Mouse (Mus musculus): Measurements from ENCODE around the gene Drosha. TPM values are rescaled to one million over a fixed set of nuclear protein-coding genes. Genes with fewer than 3 reads are reported as not detected.

Drosha gene
- total and polyA plus RNA-seq, 2 experiments from 2014 or later = 43.9 to 47.3 TPM

- WGBS = 73% methylated on average over 8 of the region's 8 CpGs
- no peak overlapping the region for H3K27ac ChIP-seq (ENCODE audit: low read depth, low read length)
- H3K9ac ChIP-seq = no peak overlapping the region
- H3K4me2 ChIP-seq (ENCODE audit: low read depth) = no peak overlapping the region
- no peaks in the 10 kb centered on the region for H3K4me1 ChIP-seq (ENCODE audit: insufficient read depth)
- DNase-seq (no peak), ATAC-seq (no peak)
- peaks cover 30% of the 10 kb centered on the region for H3K36me3 ChIP-seq (ENCODE audit: insufficient read depth)
- no peaks in the 10 kb centered on the region for H3K27me3 ChIP-seq (ENCODE audit: insufficient read depth, low read length)
- no peak overlapping the region for H3K4me3 ChIP-seq (ENCODE audit: low read depth, low read length)
- H3K9me3 ChIP-seq (ENCODE audit: low read length) = no peaks in the 10 kb centered on the region
- no peak for TF ChIP-seq CTCF (IDR thresholded peaks at IDR 0.05; ENCODE audit: low read depth)
These were observed 42.7 kb downstream of the Drosha start for GRCm38 (mm10) chr15:12867269-12867668.

- Histone ChIP-seq H3K4me1 (ENCODE audit: insufficient read depth) (no peaks in the 10 kb centered on the region), H3K27me3 (ENCODE audit: insufficient read depth, low read length) (no peaks in the 10 kb centered on the region), H3K9ac (no peak overlapping the region), H3K9me3 (ENCODE audit: low read length) (no peaks in the 10 kb centered on the region), H3K27ac (ENCODE audit: low read depth, low read length) (no peak overlapping the region), H3K36me3 (ENCODE audit: insufficient read depth) (peaks cover 33% of the 10 kb centered on the region; the same call in 1 of the 2 replicates), H3K4me2 (ENCODE audit: low read depth) (no peak overlapping the region), H3K4me3 (ENCODE audit: low read depth, low read length) (no peak overlapping the region)
- no peak for TF ChIP-seq CTCF (IDR thresholded peaks at IDR 0.05; ENCODE audit: low read depth)
- WGBS = 40% methylated on average over 18 of the region's 18 CpGs
- no peak for ATAC-seq
- DNase-seq = peak; percentile 55
These were observed 51.0 kb downstream of the Drosha start for GRCm38 (mm10) chr15:12875442-12876176.

GRCm38 (mm10) chr15:12876266-12876665 lies 51.7 kb downstream of the Drosha start:
- 59% methylated on average over 2 of the region's 2 CpGs for WGBS
- no peak overlapping the region for H3K9ac ChIP-seq
- H3K4me2 ChIP-seq (ENCODE audit: low read depth) = no peak overlapping the region
- ATAC-seq (peak; percentile 23; the same call in 1 of the 2 replicates), DNase-seq (no peak)
- no peaks in the 10 kb centered on the region for H3K9me3 ChIP-seq (ENCODE audit: low read length)
- H3K4me3 ChIP-seq (ENCODE audit: low read depth, low read length) = no peak overlapping the region
- peaks cover 33% of the 10 kb centered on the region; the same call in 1 of the 2 replicates for H3K36me3 ChIP-seq (ENCODE audit: insufficient read depth)
- no peaks in the 10 kb centered on the region for H3K4me1 ChIP-seq (ENCODE audit: insufficient read depth)
- no peak for TF ChIP-seq CTCF (IDR thresholded peaks at IDR 0.05; ENCODE audit: low read depth)
- no peak overlapping the region for H3K27ac ChIP-seq (ENCODE audit: low read depth, low read length)
- no peaks in the 10 kb centered on the region for H3K27me3 ChIP-seq (ENCODE audit: insufficient read depth, low read length)

- no peaks in the 10 kb centered on the region for H3K9me3 ChIP-seq (ENCODE audit: low read length)
- peaks cover 35% of the 10 kb centered on the region for H3K36me3 ChIP-seq (ENCODE audit: insufficient read depth)
- no peak overlapping the region for H3K27ac ChIP-seq (ENCODE audit: low read depth, low read length)
- WGBS = 94% methylated on average over 4 of the region's 4 CpGs
- DNase-seq = no peak
- TF ChIP-seq CTCF (IDR thresholded peaks at IDR 0.05; ENCODE audit: low read depth) = no peak
- no peak for ATAC-seq
- H3K4me1 ChIP-seq (ENCODE audit: insufficient read depth) = no peaks in the 10 kb centered on the region
- H3K27me3 ChIP-seq (ENCODE audit: insufficient read depth, low read length) = no peaks in the 10 kb centered on the region
- H3K4me3 ChIP-seq (ENCODE audit: low read depth, low read length) = no peak overlapping the region
- no peak overlapping the region for H3K4me2 ChIP-seq (ENCODE audit: low read depth)
- no peak overlapping the region for H3K9ac ChIP-seq
These were observed 52.3 kb downstream of the Drosha start for GRCm38 (mm10) chr15:12876881-12877280.

- peaks cover 45% of the 10 kb centered on the region for H3K36me3 ChIP-seq (ENCODE audit: insufficient read depth)
- H3K4me1 ChIP-seq (ENCODE audit: insufficient read depth) = no peaks in the 10 kb centered on the region
- 65% methylated on average over 12 of the region's 12 CpGs for WGBS
- no peak for DNase-seq
- no peaks in the 10 kb centered on the region for H3K9me3 ChIP-seq (ENCODE audit: low read length)
- ATAC-seq = no peak
- no peak overlapping the region for H3K27ac ChIP-seq (ENCODE audit: low read depth, low read length)
- TF ChIP-seq CTCF (IDR thresholded peaks at IDR 0.05; ENCODE audit: low read depth) = no peak
- H3K9ac ChIP-seq = no peak overlapping the region
- H3K4me2 ChIP-seq (ENCODE audit: low read depth) = no peak overlapping the region
- H3K27me3 ChIP-seq (ENCODE audit: insufficient read depth, low read length) = no peaks in the 10 kb centered on the region
- no peak overlapping the region for H3K4me3 ChIP-seq (ENCODE audit: low read depth, low read length)
These were observed 53.3 kb downstream of the Drosha start for GRCm38 (mm10) chr15:12877934-12878333.

- H3K36me3 ChIP-seq (ENCODE audit: insufficient read depth) = peaks cover 52% of the 10 kb centered on the region
- H3K9ac ChIP-seq = no peak overlapping the region
- no peak overlapping the region for H3K4me3 ChIP-seq (ENCODE audit: low read depth, low read length)
- H3K4me1 ChIP-seq (ENCODE audit: insufficient read depth) = no peaks in the 10 kb centered on the region
- H3K4me2 ChIP-seq (ENCODE audit: low read depth) = no peak overlapping the region
- ATAC-seq (no peak), DNase-seq (peak; percentile 22)
- WGBS = 83% methylated on average over 9 of the region's 9 CpGs
- peak; percentile 23; the same call in 1 of the 2 replicates for TF ChIP-seq CTCF (IDR thresholded peaks at IDR 0.05; ENCODE audit: low read depth)
- H3K27ac ChIP-seq (ENCODE audit: low read depth, low read length) = no peak overlapping the region
- H3K9me3 ChIP-seq (ENCODE audit: low read length) = no peaks in the 10 kb centered on the region
- H3K27me3 ChIP-seq (ENCODE audit: insufficient read depth, low read length) = no peaks in the 10 kb centered on the region
These were observed 54.0 kb downstream of the Drosha start for GRCm38 (mm10) chr15:12878581-12878980.

- no peak overlapping the region for H3K4me3 ChIP-seq (ENCODE audit: low read depth, low read length)
- 92% methylated on average over 8 of the region's 8 CpGs for WGBS
- H3K27ac ChIP-seq (ENCODE audit: low read depth, low read length) = no peak overlapping the region
- H3K9me3 ChIP-seq (ENCODE audit: low read length) = no peaks in the 10 kb centered on the region
- DNase-seq = no peak
- no peaks in the 10 kb centered on the region for H3K4me1 ChIP-seq (ENCODE audit: insufficient read depth)
- no peak for ATAC-seq
- no peak for TF ChIP-seq CTCF (IDR thresholded peaks at IDR 0.05; ENCODE audit: low read depth)
- no peak overlapping the region for H3K9ac ChIP-seq
- H3K36me3 ChIP-seq (ENCODE audit: insufficient read depth) = peaks cover 58% of the 10 kb centered on the region
- no peak overlapping the region for H3K4me2 ChIP-seq (ENCODE audit: low read depth)
- H3K27me3 ChIP-seq (ENCODE audit: insufficient read depth, low read length) = no peaks in the 10 kb centered on the region
These were observed 55.3 kb downstream of the Drosha start for GRCm38 (mm10) chr15:12879937-12880336.
